Mouse (Mus musculus): ENCODE measurements around the gene Cyp17a1. TPM values are rescaled to one million over a fixed set of nuclear protein-coding genes. Genes with fewer than 3 reads are reported as not detected.
A peak's percentile ranks its signal among the peaks of the same experiment; 100 is the strongest.

Gene Cyp17a1
- total RNA-seq, 2 experiments from 2014 or later = not detected

DNA sequence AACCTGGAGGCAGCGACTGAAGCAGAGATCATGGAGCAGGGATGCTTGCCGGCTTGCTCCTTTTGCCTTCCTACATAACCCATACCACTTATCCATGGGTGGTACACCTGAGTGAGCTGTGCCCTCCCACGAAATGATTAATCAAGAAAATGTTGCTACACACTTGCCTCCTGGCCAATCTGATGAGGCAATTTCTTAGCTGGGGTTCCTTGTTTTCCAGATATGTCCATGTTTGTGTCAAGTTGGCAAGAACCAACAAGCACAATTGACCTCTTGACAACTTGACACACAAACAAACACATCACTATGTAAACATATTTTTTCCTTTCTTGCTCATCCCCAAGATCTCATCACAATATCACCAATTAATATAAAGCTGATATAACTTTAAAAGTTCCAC is 2.7 kb upstream of the Cyp17a1 start:
- no peak for DNase-seq (ENCODE audit: low spot score in 2 of 2)
- intact Hi-C loops (cut with DNase I) = no loop called here

GRCm38 (mm10) chr19:46670691-46671090 is 2.3 kb downstream of the Cyp17a1 start:
- intact Hi-C loops (cut with DNase I) = loop anchor here (1.0 to 2.0 kb wide), 2 partner anchors 70 to 198 kb away; no protein-coding TSS in a partner anchor
- DNase-seq (ENCODE audit: low spot score in 2 of 2) = peak; percentile 51 to 55

DNA sequence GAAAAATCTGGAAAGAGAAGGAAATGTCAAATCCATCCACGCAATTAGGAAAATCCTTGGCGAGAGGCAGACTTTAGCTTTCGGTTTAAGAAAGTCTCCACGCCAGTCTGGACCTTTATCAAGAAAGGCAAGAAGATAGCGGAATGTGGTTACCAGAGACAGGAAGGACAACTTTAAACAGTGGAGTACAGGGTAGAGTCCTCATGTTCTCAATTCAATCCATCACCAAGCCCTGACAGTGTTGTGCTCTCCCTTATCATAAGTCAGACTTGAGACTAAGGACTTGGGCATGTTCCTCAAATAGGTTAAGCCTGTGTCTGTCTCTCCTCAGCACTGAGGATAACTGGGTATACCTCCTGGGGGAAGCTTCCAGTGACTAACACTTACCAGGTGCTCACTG is 3.2 kb downstream of the Cyp17a1 start:
- DNase-seq (ENCODE audit: low spot score in 2 of 2) = no peak
- intact Hi-C loops (cut with DNase I) = loop anchor here (1.0 to 5.0 kb wide), 3 partner anchors 70 to 199 kb away; no protein-coding TSS in a partner anchor

- intact Hi-C loops (cut with DNase I) = loop anchor here (5.0 kb wide), 1 partner anchor 81 kb away; no protein-coding TSS in a partner anchor
- DNase-seq (ENCODE audit: low spot score in 2 of 2) = no peak
Observed at GRCm38 (mm10) chr19:46668263-46668662, 4.7 kb downstream of the Cyp17a1 start.

GRCm38 (mm10) chr19:46667300-46667699 is 5.7 kb downstream of the Cyp17a1 start:
- no peak for DNase-seq (ENCODE audit: low spot score in 2 of 2)
- intact Hi-C loops (cut with DNase I) = loop anchor here (5.0 kb wide), 1 partner anchor 80 kb away; no protein-coding TSS in a partner anchor

DNA sequence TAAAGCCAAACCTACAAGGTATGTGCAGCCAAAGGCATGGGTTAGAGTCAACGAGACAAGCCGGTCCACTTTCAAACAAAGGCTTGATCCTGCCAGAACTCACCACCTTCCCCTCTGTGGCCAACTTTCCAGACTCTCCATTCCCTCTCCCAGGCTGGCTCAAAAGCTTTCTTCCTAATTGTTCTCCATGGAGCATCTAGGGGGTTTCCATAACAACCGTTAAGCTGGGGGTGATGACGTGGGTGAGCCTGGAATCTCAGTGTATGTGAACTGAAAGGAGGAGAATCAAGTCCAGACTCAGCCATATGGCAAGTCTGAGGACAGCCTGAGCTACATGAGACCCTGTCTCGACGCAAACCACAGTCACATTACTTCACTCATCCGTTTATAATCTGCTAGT is 7.5 kb downstream of the Cyp17a1 start:
- DNase-seq (ENCODE audit: low spot score in 2 of 2) = peak in 1 of 2 experiments; percentile 74
- intact Hi-C loops (cut with DNase I) = loop anchor here (5.0 kb wide), 1 partner anchor 78 kb away; no protein-coding TSS in a partner anchor

DNA sequence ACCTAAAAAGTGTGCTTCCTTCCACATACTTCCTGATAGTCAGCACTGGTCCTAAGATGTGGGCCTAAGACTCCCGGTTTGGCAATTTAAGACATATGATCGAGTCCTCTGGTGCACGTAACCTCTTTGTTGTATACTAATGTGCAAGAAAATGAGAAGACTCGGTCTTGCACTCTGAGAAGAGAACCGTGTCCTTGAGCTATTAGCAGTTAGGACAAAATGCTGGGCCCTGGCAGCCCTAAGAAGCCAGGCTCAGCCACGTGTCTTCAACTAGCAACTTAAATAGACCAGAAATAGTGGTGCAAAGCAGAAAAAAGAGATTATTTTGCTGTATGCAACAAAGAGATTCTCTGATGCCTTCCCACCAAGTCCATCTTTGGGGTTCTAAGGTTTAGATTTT is 10.2 kb downstream of the Cyp17a1 start:
- DNase-seq (ENCODE audit: low spot score in 2 of 2) = no peak
- intact Hi-C loops (cut with DNase I) = no loop called here

DNA sequence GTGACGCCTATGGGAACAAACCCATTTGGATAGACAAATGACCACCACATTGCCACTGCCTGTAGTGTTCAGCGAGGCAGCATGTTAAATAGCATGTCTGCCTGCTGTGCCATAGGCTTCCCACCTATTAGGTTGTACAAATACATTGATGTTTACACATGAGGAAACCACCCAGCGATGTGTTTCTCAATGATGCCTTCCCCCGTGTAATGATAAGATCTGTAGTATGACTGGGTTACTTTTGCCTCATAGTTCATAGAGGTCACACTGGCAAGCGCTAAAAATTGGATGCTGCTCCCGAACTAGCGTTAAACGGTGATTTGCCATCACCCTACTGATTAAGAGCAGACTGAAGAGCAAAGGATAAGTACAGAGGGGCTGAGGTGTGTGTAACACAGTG is 10.8 kb downstream of the Cyp17a1 start:
- intact Hi-C loops (cut with DNase I) = no loop called here
- DNase-seq (ENCODE audit: low spot score in 2 of 2) = no peak

GRCm38 (mm10) chr19:46661511-46661910 is 11.5 kb downstream of the Cyp17a1 start:
- intact Hi-C loops (cut with DNase I) = no loop called here
- DNase-seq (ENCODE audit: low spot score in 2 of 2) = no peak

GRCm38 (mm10) chr19:46658851-46659250 is 14.1 kb downstream of the Cyp17a1 start:
- intact Hi-C loops (cut with DNase I) = no loop called here
- no peak for DNase-seq (ENCODE audit: low spot score in 2 of 2)

GRCm38 (mm10) chr19:46658348-46658747 is 14.6 kb downstream of the Cyp17a1 start:
- DNase-seq (ENCODE audit: low spot score in 2 of 2) = no peak
- intact Hi-C loops (cut with DNase I) = no loop called here

- intact Hi-C loops (cut with DNase I) = no loop called here
- DNase-seq (ENCODE audit: low spot score in 2 of 2) = no peak
Observed at GRCm38 (mm10) chr19:46657339-46658020, 15.5 kb downstream of the Cyp17a1 start.

- intact Hi-C loops (cut with DNase I) = no loop called here
- DNase-seq (ENCODE audit: low spot score in 2 of 2) = no peak
Observed at GRCm38 (mm10) chr19:46656151-46656840, 16.7 kb downstream of the Cyp17a1 start.

DNA sequence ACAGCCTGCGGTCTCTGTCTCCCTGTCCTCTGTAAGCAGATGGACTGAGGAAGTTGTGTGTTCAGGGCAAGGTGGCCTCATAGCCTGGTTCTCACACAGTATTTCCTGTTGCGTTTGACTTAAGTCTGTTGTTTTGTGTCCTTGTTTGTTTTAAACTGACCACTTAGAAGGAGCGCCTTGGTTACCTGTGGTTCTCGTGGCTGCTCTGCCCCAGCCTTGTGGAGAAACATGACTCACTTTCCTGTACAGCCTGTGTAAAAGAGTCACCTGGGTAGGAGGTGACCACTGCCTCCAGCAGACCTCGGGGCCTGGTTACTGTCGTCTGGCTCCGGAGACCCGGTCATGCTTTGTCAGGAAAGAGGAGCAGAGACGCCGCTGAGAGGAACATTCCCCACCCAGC is 17.3 kb downstream of the Cyp17a1 start:
- intact Hi-C loops (cut with DNase I) = no loop called here
- no peak for DNase-seq (ENCODE audit: low spot score in 2 of 2)

DNA sequence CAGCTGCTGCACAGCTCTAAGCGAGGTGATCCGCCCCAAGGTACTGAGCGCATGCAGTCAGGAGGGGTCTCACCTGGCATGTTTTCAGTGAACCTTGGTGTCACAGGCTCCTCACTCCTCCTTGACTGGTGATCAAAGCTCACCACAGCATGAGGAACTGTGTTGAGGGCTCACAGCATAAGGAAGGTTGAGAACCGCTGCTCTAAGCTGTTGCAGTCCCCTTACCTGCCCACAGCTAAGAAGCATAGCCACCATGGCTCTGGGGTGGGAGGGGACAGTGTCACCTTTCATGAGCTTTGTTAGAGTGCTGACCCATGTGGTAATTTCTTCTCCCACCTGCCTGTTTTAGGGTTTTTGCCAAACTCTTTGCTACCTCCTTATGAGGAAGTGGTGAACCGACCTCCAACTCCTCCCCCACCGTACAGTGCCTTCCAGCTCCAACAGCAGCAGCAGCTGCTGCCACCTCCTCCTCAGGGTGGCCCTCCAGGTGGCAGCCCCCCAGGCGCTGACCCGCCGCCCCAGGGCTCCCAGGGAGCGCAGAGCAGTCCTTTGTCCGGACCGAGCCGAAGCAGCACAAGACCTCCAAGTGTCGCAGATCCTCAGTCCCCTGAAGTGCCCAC is 19.2 kb downstream of the Cyp17a1 start:
- intact Hi-C loops (cut with DNase I) = no loop called here
- DNase-seq (ENCODE audit: low spot score in 2 of 2) = no peak

GRCm38 (mm10) chr19:46653188-46653587 is 19.8 kb downstream of the Cyp17a1 start:
- intact Hi-C loops (cut with DNase I) = no loop called here
- no peak for DNase-seq (ENCODE audit: low spot score in 2 of 2)

DNA sequence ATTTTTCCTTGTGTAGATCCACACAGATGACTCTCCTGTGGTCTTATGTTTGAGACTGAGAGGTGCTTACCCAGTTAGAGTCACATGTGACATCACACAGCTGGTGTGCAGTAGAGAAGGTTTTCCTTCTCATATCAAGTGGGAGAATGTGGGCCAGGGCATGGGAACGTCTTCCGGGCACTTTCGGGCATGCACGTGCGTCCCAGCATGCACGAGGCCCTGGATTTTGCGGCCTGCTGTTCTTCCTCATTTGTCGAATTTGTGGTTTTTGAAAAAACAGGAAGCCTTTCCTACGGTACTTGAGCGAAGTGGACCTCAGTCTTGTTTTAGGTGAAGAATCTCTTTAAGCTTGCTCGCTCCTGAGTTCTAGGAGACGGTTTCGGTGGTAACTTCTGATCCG is 24.4 kb downstream of the Cyp17a1 start:
- intact Hi-C loops (cut with DNase I) = loop anchor here (5.0 kb wide), 1 partner anchor 46 kb away; no protein-coding TSS in a partner anchor
- no peak for DNase-seq (ENCODE audit: low spot score in 2 of 2)

GRCm38 (mm10) chr19:46647850-46648249 is 25.1 kb downstream of the Cyp17a1 start:
- no peak for DNase-seq (ENCODE audit: low spot score in 2 of 2)
- intact Hi-C loops (cut with DNase I) = loop anchor here (5.0 kb wide), 1 partner anchor 46 kb away; no protein-coding TSS in a partner anchor

DNA sequence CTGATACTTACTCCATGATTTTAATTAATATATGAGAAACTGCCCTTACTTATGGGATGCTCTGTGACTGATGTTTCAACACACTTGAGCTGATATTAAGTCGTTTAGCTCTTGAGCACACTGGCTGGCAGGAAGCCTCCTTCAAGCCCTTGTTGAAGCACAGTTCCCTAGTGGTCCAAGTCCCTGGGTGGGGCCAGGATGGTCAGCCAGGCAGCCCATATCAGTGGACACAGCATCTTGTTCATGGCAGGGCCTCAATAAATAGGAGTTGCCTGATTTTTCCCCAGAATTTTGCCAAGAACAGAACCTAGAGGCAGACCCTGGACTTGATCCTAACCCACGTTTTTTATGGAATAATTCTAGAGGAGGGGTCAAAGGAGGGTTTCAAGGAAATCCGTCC is 25.7 kb downstream of the Cyp17a1 start:
- intact Hi-C loops (cut with DNase I) = loop anchor here (5.0 kb wide), 1 partner anchor 45 kb away; no protein-coding TSS in a partner anchor
- DNase-seq (ENCODE audit: low spot score in 2 of 2) = no peak

DNA sequence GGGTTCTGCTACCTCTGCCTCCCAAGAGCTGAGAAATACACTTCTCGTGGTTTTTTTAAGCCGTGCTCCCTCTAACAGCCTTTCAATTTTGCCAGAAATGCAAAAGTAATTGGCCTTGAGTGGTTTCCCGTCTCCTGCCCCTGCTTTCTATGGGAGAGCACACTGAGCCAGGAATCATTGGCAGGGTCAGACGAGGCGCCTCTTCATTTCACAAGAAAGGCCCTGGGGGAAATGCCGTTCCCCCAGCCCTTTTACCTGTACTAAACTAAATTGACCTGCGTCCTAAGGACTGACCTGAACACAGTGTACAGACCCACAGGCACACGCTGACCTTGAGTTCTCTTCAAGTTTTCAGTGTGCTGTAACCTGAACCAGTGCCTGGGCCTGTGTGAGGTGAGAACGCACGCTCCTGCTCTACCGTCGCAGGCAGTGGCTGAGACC is 26.9 kb downstream of the Cyp17a1 start:
- intact Hi-C loops (cut with DNase I) = loop anchor here (5.0 kb wide), 1 partner anchor 44 kb away; no protein-coding TSS in a partner anchor
- DNase-seq (ENCODE audit: low spot score in 2 of 2) = no peak

Data from left cerebral cortex, postnatal 25 days (tissue).